Mouse (Mus musculus) midbrain, embryonic 10.5 days (tissue): ENCODE results near the gene Abhd8. TPM values are rescaled to one million over a fixed set of nuclear protein-coding genes. Genes with fewer than 3 reads are reported as not detected.
A peak's percentile ranks its signal among the peaks of the same experiment; 100 is the strongest.

Source experiments
- DNase-seq: peaks from one replicate; pipeline ENCODE4 v3.0.0-alpha.2; 2017; ENCODE audit warnings: low spot score
- H3K27ac ChIP-seq: fragments of 300-500 bp; sonication (generic); replicated peaks from 2 replicates; pipeline ENCODE4 v1.5.1; 2016; ENCODE audit warnings: mild to moderate bottlenecking
- H3K27me3 ChIP-seq: fragments of 300-500 bp; sonication (generic); 2 replicates; pipeline ENCODE4 v1.6.1; 2016; ENCODE audit warnings: low read depth, mild to moderate bottlenecking; ENCODE audit not compliant: poor library complexity, severe bottlenecking
- H3K36me3 ChIP-seq: fragments of 300-500 bp; sonication (generic); 2 replicates; pipeline ENCODE4 v1.6.1; 2016; ENCODE audit warnings: mild to moderate bottlenecking, moderate library complexity
- H3K4me1 ChIP-seq: fragments of 300-500 bp; sonication (generic); 2 replicates; pipeline ENCODE4 v1.6.1; 2016
- H3K4me3 ChIP-seq: fragments of 300-500 bp; sonication (generic); 2 replicates; pipeline ENCODE4 v1.5.1; 2016; ENCODE audit warnings: mild to moderate bottlenecking, moderate library complexity
- H3K9me3 ChIP-seq: fragments of 300-500 bp; sonication (generic); replicated peaks from 2 replicates; pipeline ENCODE4 v1.6.1; 2016; ENCODE audit warnings: mild to moderate bottlenecking
- WGBS: fragments of 180-500 bp; shearing (Covaris S2); methylation state at CpG from one replicate; pipeline ENCODE4 v1.1.7; 2016; 5-methylcytosine and 5-hydroxymethylcytosine counted together
- polyA plus RNA-seq: library from polyadenylated mRNA; unstranded; fragments of >200 nt; fragmentation: Nextera tagmentation; extraction: Ambion mirVana; gene quantifications from 2 replicates; pipeline ENCODE4 v1.2.1, GENCODE M21; 2016

Gene Abhd8
- polyA plus RNA-seq, 1 experiment from 2014 or later = 75.0 TPM

DNA sequence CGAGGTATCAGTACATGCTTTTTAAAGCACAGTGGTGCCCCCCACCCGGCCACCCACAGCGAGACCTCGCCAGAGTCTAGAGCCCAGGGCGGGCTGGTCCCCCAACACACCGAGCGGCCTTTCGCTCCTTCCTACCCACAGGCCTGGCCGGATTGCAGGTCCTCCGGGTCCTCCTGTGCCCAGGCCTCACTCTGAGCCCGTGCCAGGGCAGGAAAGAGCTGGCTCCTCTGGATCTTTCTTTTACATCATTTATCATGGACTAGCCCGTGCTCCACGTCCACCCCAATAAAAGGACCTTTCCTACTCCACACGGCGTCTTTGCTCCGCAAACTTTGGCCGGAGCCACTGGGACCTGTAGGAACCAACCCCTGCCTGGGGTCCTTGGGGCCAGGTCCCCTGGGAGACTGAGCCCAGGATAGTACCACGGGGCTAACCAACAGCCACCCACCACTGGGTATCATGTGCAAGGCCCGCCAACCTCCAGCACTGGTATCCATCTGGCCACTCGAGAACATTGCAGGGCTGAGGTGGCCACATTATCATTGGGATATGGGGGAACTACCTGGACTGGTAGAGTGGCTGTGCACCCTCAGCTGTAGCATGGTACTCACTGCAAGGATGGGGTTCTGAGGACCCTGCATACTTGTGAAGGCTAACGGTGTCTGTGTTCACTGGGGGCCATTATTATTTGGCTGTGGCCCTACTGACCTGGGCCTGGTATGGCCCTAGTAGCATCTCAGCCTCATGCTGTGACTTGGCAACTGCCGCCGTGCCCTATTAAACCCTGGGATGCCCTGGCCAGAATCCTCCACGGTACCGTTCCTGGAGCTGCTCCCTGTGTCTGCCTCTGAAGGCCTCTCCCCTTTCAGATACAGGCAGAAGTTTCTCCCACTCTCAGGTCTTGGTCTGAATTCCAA, 11.6 kb upstream of the Abhd8 start:
- H3K9me3 ChIP-seq = no peaks in the 10 kb centered on the region
- H3K4me1 ChIP-seq = peaks cover 43% of the 10 kb centered on the region
- peaks cover 28% of the 10 kb centered on the region for H3K27me3 ChIP-seq
- no peak overlapping the region for H3K27ac ChIP-seq
- DNase-seq = no peak
- H3K36me3 ChIP-seq = peaks cover 73% of the 10 kb centered on the region
- WGBS = 92% methylated on average over 25 of the region's 25 CpGs
- peak overlapping the region; percentile 69 for H3K4me3 ChIP-seq

DNA sequence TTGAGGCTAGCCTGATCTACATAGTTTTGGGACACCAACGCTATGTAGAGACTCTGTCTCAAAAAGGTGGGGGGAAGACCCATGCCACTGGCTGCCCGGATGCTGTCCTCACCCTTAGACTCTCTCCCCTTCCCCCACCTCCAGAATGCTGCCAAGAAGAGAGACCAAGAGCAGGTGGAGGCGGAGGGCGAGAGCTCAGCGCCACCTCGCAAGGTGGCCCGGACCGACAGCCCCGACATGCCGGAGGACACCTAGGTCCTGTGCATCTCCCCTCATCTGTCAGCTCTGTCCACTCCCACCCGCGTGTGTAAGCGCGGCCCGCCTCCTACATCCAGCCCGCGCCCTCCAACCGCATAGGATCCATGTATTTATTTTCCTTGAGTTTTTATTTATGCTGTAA, 10.9 kb upstream of the Abhd8 start:
- Histone ChIP-seq H3K4me1 (peaks cover 49% of the 10 kb centered on the region), H3K27ac (no peak overlapping the region), H3K4me3 (no peak overlapping the region), H3K36me3 (peaks cover 66% of the 10 kb centered on the region), H3K9me3 (no peaks in the 10 kb centered on the region), H3K27me3 (peaks cover 27% of the 10 kb centered on the region)
- 93% methylated on average over 18 of the region's 18 CpGs for WGBS
- no peak for DNase-seq

DNA sequence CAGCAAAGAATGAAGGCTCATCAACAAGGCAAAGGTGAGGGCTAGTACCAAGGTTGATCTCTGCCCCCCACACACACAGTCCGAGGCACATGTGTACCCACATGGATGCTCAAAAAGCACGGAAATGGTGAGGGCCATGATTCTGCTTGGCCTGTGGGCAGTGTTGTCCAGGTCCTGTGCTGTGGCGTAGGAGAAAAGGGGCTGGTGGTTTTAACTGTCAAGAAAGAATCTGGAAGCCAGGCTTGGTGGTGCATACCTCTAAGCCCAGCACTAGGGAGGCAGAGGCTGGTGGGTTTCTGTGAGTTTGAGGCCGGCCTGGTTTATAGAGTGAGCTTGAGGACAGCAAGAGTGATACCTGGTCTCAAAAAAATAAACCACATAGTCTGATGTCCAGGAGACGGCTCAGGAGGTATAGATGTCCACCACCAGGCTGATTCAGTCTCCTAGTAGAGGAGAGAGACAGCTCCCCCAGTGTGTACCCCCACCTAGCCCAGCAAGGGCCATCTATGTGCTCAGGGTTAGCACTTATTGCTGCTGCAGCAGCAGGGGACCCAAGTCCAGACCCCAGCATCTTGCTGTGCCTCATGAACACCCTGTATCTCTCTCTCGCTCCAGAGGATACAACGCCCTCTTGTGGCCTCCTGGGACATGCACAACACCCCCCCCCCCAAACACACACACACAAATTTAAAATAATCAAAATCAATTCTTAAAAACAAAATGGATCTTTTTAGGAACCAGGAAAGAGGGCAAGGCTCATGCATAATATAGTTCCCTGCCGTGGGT, 9.3 kb upstream of the Abhd8 start:
- Histone ChIP-seq H3K9me3 (no peaks in the 10 kb centered on the region), H3K36me3 (peaks cover 53% of the 10 kb centered on the region), H3K27ac (no peak overlapping the region), H3K27me3 (peaks cover 13% of the 10 kb centered on the region), H3K4me3 (no peak overlapping the region), H3K4me1 (peaks cover 53% of the 10 kb centered on the region)
- no peak for DNase-seq
- WGBS = 89% methylated on average over 8 of the region's 8 CpGs

DNA sequence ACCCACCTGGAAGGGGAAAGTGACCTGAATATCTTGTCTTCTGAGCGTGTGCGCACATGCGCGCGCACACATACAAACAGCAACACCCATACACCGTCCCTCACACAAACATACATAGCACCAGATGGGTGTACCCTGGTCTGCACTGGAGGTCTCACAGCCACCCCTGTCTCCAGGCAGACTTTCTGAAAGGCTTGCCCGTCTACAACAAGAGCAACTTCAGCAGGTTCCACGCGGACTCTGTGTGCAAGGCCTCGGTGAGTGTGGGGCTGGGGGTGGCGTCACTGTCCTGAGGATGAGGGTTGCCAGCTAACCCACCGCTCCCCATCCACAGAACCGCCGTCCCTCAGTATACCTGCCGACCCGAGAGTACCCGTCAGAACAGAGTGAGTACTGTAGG, 8.4 kb upstream of the Abhd8 start:
- H3K27me3 ChIP-seq = peaks cover 7% of the 10 kb centered on the region; the same call in 1 of the 2 replicates
- H3K4me1 ChIP-seq = peaks cover 44% of the 10 kb centered on the region
- peaks cover 53% of the 10 kb centered on the region for H3K36me3 ChIP-seq
- no peak overlapping the region; the same call in 1 of the 2 replicates for H3K27ac ChIP-seq
- H3K4me3 ChIP-seq = no peak overlapping the region
- no peak for DNase-seq
- WGBS = 96% methylated on average over 17 of the region's 17 CpGs
- no peaks in the 10 kb centered on the region for H3K9me3 ChIP-seq

DNA sequence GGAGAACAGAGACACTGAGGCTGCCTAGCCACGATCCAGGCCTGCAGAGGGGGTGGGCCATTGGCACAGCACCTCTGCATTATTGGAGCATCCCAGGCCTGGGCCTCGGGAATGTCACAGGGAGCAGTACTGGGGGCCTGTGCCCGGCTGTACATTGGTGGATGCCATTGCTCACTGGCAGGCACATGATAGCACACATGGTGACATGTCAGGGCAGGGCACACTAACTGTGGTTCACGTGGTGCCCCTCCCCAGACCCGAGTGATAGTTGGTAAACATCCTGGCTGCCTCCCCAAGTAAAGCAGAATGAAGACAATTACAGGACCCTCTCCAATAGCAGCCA, 7.4 kb upstream of the Abhd8 start:
- DNase-seq = no peak
- Histone ChIP-seq H3K27ac (no peak overlapping the region), H3K4me3 (peak overlapping the region; percentile 97), H3K9me3 (no peaks in the 10 kb centered on the region), H3K27me3 (peaks cover 7% of the 10 kb centered on the region; the same call in 1 of the 2 replicates), H3K4me1 (peaks cover 36% of the 10 kb centered on the region), H3K36me3 (peaks cover 61% of the 10 kb centered on the region)
- 86% methylated on average over 5 of the region's 5 CpGs for WGBS

DNA sequence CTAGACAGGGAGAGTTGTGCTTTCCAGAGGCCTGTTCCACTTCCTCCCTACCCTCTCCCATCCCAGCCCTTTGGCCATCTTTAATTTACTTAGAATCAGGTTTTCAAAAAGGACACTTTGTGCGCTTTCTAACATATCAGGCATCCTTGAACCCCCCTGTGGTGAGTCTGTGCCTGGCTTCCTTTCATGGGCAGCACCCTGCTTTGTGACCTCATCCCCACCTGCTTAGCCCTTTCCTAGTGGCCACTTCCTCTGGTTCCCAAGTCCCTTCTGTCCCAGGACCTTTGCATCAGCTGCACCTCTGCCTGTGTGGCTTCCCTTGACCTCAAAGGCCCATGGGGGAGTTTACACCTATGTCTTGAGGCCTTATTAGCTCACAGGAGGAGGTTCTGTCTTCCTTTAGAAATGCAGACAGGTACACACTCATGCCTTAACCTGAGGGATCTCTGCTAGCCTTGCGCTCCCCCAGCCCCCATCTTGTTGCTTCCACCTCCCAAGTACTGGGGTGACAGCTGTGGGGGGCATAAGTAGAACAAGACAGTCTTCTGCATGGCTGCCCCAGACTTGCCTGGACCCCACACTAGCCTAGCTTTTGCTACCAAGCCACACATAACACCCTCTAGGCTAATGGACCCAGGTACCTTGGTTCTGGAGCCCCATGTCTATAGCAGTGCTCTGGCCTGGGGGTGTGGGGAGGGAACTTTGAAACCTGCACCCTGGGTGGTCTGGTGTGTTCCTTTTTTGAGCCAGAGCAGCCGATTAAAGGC, 6.9 kb upstream of the Abhd8 start:
- H3K27me3 ChIP-seq = peaks cover 3% of the 10 kb centered on the region; the same call in 1 of the 2 replicates
- no peak for DNase-seq
- 85% methylated on average over 3 of the region's 3 CpGs for WGBS
- H3K9me3 ChIP-seq = no peaks in the 10 kb centered on the region
- H3K4me1 ChIP-seq = peaks cover 36% of the 10 kb centered on the region
- H3K27ac ChIP-seq = peak overlapping the region; percentile 94
- peak overlapping the region; percentile 97 for H3K4me3 ChIP-seq
- peaks cover 58% of the 10 kb centered on the region for H3K36me3 ChIP-seq

DNA sequence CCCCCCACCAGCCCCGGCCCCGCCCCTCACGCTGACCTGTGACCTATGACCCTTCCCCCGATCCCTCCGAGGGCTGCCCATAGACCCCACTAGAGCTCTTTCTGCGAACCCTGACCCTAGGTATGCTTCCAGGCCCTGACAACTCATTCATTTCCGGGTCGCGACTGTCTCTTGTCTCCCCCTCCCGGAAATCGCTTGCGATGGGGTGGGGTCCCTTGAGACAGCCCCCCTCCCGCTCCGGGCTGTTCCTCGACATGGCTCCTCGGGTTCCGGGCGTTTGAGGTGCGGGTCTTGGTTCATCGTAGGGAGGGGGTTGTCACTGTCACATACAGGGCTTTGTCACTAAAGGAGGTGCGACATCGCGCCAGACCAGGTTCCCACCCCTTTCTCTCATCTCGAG, 6.0 kb upstream of the Abhd8 start:
- no peaks in the 10 kb centered on the region for H3K9me3 ChIP-seq
- DNase-seq = peak; percentile 61
- peaks cover 49% of the 10 kb centered on the region for H3K36me3 ChIP-seq
- peaks cover 36% of the 10 kb centered on the region for H3K4me1 ChIP-seq
- no peaks in the 10 kb centered on the region for H3K27me3 ChIP-seq
- peak overlapping the region; percentile 94 for H3K27ac ChIP-seq
- WGBS = 2% methylated on average over 22 of the region's 24 CpGs
- peak overlapping the region; percentile 97 for H3K4me3 ChIP-seq

DNA sequence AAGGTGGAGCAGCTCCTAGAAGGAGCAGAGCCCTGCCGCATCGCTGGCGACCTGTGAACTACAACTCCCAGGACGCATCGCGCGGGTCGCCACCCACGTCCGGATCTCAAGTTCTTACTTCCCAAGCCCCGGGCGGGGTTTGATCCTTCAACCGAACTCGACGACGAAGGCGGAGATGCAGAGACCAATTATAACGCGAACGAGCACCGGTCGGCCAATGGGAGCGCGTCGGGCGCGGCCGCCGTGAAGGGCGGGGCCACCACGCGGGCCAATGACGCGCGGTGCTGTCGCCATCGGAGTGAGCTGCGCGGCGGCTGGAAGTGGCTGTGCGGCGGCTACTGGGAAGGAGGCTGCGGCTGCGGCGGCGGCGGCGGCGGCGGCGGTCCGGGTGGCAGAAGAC, 5.5 kb upstream of the Abhd8 start, which contains the start of gene Dda1:
TSS of gene Dda1 (plus strand) at position 284 of the 400 bp plus-strand sequence.
- Histone ChIP-seq H3K27ac (peak within 1 kb of the TSS; percentile 94), H3K36me3 (peaks cover 44% of the 10 kb centered on the region), H3K4me1 (peaks cover 40% of the 10 kb centered on the region), H3K27me3 (no peaks in the 10 kb centered on the region), H3K9me3 (no peaks in the 10 kb centered on the region), H3K4me3 (peak within 1 kb of the TSS; percentile 97)
- under 1% methylated on average over 47 of the region's 52 CpGs for WGBS
- peak; percentile 97 for DNase-seq

DNA sequence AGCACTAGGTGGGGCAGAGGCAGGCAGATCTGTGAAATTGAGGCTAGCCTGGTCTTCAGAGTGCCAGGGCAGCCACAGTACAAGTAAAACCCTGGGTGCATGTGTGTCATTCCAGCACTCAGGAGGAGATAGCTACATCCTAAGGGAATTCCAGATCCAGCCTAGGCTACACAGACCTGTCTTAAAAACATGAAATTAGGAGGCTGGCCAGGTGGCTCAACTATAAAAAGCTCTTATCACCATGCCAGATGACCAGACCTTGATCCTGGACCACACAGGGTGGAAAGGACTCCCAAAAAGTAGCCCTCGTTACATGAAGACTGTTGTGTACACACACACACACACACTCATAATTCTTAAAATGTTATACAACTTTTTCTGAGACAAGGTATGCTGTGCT, 4.5 kb upstream of the Abhd8 start:
- Histone ChIP-seq H3K27ac (no peak overlapping the region), H3K9me3 (no peaks in the 10 kb centered on the region), H3K4me1 (peaks cover 50% of the 10 kb centered on the region), H3K4me3 (no peak overlapping the region), H3K27me3 (no peaks in the 10 kb centered on the region), H3K36me3 (peaks cover 35% of the 10 kb centered on the region)
- no peak for DNase-seq
- 91% methylated on average over 1 of the region's 1 CpGs for WGBS

DNA sequence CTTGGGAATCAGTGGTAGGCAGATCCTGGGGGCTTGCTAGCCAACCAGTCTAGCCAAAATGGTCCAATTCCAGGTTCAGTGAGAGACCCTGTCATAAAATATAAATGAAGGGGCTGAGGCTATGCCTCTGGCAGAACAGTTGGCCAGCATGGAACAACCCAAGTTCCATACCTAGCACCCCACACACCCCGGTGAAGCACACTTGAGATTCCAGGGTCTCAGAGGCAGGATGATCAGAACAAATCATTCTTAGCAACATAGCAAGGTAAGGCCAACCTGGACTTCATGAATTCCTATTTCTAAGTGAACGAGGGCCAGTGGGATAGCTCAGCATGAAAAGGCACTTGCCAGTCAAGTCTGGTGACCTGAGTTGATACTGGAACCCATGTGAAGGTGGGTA, 3.7 kb upstream of the Abhd8 start:
- 93% methylated on average over 2 of the region's 2 CpGs for WGBS
- Histone ChIP-seq H3K4me1 (peaks cover 57% of the 10 kb centered on the region), H3K27me3 (peaks cover 4% of the 10 kb centered on the region), H3K27ac (no peak overlapping the region), H3K9me3 (no peaks in the 10 kb centered on the region), H3K36me3 (peaks cover 27% of the 10 kb centered on the region), H3K4me3 (no peak overlapping the region)
- no peak for DNase-seq

DNA sequence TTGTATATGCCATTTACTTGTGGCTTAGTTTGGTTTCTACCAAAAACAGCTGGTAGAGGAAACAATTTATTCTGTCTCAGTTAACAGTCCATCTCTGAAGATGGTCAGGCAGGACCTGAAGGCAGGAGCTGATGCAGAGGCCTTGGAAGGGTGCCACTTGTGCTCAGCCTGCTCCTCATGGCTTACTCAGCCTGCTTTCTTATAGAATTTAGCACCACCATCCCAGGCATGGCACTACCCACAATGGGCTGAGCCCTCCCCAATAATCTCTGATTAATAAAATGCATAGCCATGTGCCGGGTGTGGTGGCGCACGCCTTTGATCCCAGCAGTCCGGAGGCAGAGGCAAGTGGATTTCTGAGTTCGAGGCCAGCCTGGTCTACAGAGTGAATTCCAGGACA, 2.7 kb upstream of the Abhd8 start:
- no peak overlapping the region for H3K4me3 ChIP-seq
- H3K9me3 ChIP-seq = no peaks in the 10 kb centered on the region
- no peak for DNase-seq
- H3K27ac ChIP-seq = no peak overlapping the region
- peaks cover 65% of the 10 kb centered on the region for H3K4me1 ChIP-seq
- WGBS = 97% methylated on average over 5 of the region's 5 CpGs
- peaks cover 14% of the 10 kb centered on the region for H3K27me3 ChIP-seq
- peaks cover 24% of the 10 kb centered on the region for H3K36me3 ChIP-seq

DNA sequence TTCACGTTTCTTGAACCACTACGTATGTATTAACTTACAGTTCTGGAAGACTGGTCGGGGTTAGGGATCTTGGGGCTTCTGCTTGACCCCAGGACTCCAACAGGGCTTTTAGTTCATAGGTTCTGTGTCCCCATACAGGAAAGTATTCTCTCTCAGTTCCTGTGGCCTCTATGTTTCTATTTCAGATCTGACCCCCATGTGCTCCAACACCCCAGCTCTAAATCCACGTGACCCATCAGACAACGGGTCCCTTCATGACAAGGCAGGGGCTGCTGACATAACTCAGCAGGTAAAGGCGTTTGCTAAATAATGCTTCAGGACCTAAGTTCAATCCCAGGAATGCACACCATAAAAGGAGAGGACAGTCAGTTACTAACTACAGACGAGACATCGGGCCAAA, 2.3 kb upstream of the Abhd8 start:
- no peak for DNase-seq
- H3K27me3 ChIP-seq = peaks cover 19% of the 10 kb centered on the region
- WGBS = 86% methylated on average over 8 of the region's 8 CpGs
- H3K36me3 ChIP-seq = peaks cover 24% of the 10 kb centered on the region
- H3K4me1 ChIP-seq = peaks cover 62% of the 10 kb centered on the region
- peak overlapping the region; percentile 91; the same call in 1 of the 2 replicates for H3K27ac ChIP-seq
- H3K9me3 ChIP-seq = no peaks in the 10 kb centered on the region
- H3K4me3 ChIP-seq = peak overlapping the region; percentile 91
